ENCODE assay signal across 23 mouse cellular contexts in the genomic region with DNA sequence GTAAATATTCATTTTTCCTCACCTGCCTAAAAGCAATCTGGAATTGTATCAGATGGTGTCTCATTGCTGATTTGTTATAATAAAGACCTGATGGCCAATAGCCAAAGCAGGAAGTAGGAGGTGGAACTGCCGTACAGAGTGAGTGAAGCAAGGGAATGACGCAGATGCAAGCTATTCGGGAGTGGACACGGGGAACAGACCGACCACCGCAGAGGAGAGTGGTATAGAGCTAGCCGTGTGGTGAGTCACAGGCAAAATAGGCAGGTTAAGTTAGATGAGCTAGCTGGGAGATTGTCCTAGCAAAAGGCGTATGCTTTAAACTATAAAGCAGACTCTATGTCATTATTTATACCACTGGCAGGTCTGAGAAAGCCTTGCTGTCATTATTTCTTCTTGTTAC. TPM values are rescaled to one million over a fixed set of nuclear protein-coding genes. Genes with fewer than 3 reads are reported as not detected.
DNase-seq lines count a peak whose midpoint lies in the region; ATAC-seq and TF ChIP-seq lines count a peak whose summit lies in the region.
"Had no signal": no experiment of that assay in that cellular context is flagged by ENCODE, and none has a peak within 500 bp of the region (broad histone marks: within the 10 kb centered on the region; RNA-seq: fewer than 3 reads in every experiment).

No protein-coding gene starts in this region.

- intact Hi-C loops in left cerebral cortex, adult 2 months (cut with DNase I): loop anchor here (5.0 to 10.0 kb wide), 3 partner anchors 149 to 419 kb away; a partner anchor contains a TSS

- peak overlapping the region; percentile 4; the same call in 1 of the 2 replicates for H3K27ac ChIP-seq in left cerebral cortex, adult 2 months
- H3K27ac ChIP-seq: embryonic facial prominence, embryonic 12.5 days; embryonic facial prominence, embryonic 15.5 days; hindbrain, embryonic 12.5 days; hindbrain, embryonic 15.5 days had no signal

- no peak for DNase-seq in frontal cortex, adult 2 months (ENCODE audit: extremely low spot score in 1 of 2, low spot score in 1 of 2)
- no peak for DNase-seq in left cerebral cortex, adult 2 months (ENCODE audit: extremely low spot score in 1 of 2, low spot score in 2 of 2)
- DNase-seq in left cerebral cortex, adult 11 months (ENCODE audit: low spot score): no peak
- peak; percentile 32 for DNase-seq in brain, adult 2 months (ENCODE audit: low read depth, low spot score)
- DNase-seq in kidney, postnatal 36 days: no peak
- DNase-seq: adrenal gland, postnatal 10 days; adrenal gland, postnatal 36 days; cerebellum, adult 18-20 months; cerebellum, adult 9-10 months; cerebellum, postnatal 14 days; forebrain, postnatal 0 days; gastrocnemius, postnatal 10 days; gastrocnemius, postnatal 36 days; kidney, adult 2 months had no signal

- ATAC-seq in frontal cortex, adult (ENCODE audit: low TSS enrichment): peak; percentile 80
- ATAC-seq in cerebellum, adult (ENCODE audit: insufficient number of reproducible peaks, low FRiP score, low TSS enrichment): no peak
- ATAC-seq: forebrain, postnatal 0 days; intestine, postnatal 0 days; Patski had no signal

- H3K4me3 ChIP-seq in left cerebral cortex, adult 2 months: no peak overlapping the region; the same call in 1 of the 2 replicates
- H3K4me3 ChIP-seq: embryonic facial prominence, embryonic 12.5 days; embryonic facial prominence, embryonic 15.5 days; heart, embryonic 12.5 days; hindbrain, embryonic 12.5 days; hindbrain, embryonic 15.5 days had no signal

- TF ChIP-seq CTCF in left cerebral cortex, adult 2 months (IDR thresholded peaks at IDR 0.05): no peak

RNA-seq across cellular contexts. Expression of a gene that starts 46.1 kb away (rescaled TPM):
- polyA plus RNA-seq in frontal cortex, adult 2 months (2012; rRNA removed): 10.4 TPM in 2 replicates
- 10 to 100 TPM; 16.4 to 17.3 TPM for total RNA-seq in left cerebral cortex, adult 2 months (2021)
